Mouse (Mus musculus) cerebellum, adult 11 months (tissue): ENCODE results near the gene Cdsn.
"Not testable (repeated sequence)": the region's sequence is repeated elsewhere in the genome, so short reads cannot be mapped to it uniquely, and the experiment has no call there.

Experiments
- DNase-seq: peaks from one replicate; pipeline ENCODE4 v3.0.0; 2022

Cdsn gene

DNA sequence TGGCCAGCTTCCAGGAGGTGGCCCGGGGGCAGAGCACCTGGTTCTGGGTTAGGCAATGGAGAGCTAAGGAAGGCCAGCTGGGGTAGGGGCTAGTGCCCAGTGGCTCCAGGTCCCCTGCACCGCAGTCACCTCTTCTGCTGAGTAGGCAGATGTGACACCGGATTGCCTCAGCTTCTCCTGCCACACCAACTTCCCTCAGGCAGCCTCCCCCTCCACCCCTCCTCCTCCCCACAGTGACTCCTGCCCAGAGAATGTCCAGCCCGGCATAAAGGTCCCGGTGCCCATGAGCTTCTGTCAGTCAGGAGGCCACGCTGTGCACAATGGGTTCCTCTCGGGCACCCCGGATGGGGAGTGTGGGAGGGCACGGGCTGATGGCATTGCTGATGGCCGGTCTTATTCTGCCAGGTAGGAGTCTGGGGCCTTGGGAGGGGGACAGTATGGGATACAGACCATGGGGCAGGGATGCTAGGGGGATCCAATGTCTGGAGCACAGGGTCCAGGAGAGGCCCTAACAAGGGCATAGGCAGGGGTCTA lies at the start of gene Cdsn:
TSS of gene Cdsn (plus strand) at position 248 of the 534 bp plus-strand sequence.
- DNase-seq, result no peak

DNA sequence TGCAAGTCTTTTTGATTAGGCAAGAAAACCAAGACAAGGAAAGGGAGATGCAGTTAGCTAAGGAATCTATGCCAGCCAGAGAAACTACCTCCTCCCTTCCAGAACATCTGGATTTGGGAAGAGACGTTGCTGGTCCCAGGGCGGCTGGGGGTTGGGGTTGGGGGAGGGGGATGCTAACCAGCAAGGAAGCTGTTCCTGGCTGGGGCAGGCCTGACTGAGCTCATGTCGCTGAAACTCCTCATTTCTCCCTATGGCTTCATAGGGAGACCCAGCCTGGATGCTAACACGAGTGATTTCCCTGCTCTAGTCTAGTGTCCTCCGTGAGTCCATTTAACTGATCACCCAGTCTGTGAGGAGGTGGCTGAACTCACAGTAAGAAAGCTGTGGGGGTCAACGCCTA lies 49.7 kb upstream of the Cdsn start:
- no peak for DNase-seq

DNA sequence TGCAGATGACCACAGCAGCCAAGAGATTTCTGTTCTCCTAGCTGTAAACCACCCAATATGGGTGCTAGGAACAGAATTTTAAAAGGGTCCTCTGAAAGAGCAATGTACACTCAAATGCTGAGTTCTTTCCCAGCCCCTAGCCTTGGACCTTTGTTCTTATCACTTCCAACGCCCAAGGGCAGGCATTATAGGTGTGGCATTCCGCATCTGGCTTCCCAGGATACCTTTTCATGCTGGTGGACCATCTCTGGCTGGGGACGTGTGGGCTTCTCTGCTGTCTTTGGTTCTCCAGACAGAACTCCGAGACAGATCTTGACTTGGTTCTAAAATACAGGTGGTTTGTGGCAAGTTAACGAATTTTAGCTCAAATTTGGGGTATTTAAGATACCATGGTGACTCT lies 49.2 kb upstream of the Cdsn start:
- DNase-seq, result no peak

DNA sequence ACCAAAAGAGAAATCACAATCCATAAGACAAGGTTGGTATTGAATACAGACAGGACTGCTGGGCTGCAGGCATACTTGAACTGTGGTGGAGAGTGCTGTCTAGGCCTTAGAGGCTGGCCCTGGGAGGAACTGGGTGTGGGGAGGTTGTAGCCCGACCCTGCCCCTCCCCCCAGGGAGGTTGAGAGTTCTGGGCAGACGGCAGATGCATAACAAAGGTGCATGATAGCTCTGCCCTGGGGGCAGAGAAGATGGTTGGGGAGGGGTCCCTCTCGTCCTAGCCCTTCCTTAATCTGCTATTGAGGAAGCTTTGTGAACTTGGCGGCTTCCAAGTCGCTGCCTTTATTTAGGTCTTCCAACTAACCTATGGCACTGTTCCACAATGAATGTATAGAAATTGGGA lies 48.1 kb upstream of the Cdsn start:
- DNase-seq, result no peak

DNA sequence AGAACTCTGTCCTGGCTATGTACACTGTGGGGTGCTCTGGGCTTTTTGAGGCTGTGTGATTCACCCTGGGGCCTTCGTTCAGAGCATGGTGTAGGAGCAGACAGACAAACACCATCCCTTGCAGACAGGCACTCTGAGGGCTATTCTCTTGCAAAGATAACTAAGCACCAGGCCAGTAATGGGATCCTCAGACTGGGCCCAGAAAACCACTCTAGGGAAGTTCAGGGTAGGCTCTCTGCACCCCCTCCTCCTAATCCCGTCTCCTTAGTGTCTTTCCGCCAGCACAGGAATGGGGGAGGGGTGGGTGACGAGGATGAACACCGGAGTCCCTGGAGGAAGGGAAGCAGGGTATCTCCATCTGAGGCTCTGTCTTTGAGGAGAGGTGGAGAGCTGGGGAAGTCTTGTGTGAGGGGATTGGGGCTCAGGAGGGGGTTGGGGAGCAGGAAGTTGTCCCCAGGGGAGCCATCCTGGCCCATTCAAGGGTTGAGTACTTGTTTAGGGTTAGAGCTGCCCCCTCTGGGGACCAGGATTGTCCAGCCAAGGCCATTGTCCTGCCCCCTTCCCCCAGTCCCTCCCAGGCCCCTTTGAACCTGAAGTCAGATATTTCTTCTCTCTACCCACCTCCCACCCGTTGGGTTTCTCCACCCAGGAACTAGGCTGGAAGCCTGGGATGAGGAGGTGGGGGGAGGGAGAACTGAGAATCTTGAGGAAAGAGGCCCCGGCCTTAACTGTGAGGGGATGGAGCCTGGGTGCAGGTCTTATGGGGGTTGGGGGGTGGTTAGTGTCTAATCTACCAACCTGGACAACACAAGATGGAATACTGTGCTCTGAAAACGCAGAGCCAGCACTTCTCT lies 47.1 kb upstream of the Cdsn start:
- DNase-seq, result no peak

DNA sequence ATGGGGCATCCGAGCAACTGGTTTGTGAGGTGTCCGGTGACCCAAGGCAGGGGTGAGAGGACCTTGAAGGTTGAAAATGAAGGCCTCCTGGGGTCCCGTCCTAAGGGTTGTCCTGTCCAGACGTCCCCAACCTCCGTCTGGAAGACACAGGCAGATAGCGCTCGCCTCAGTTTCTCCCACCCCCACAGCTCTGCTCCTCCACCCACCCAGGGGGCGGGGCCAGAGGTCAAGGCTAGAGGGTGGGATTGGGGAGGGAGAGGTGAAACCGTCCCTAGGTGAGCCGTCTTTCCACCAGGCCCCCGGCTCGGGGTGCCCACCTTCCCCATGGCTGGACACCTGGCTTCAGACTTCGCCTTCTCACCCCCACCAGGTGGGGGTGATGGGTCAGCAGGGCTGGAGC lies 46.2 kb upstream of the Cdsn start, which contains the start of gene Pou5f1:
TSS of gene Pou5f1 (plus strand) at position 243 of the 400 bp plus-strand sequence.
- no peak for DNase-seq

DNA sequence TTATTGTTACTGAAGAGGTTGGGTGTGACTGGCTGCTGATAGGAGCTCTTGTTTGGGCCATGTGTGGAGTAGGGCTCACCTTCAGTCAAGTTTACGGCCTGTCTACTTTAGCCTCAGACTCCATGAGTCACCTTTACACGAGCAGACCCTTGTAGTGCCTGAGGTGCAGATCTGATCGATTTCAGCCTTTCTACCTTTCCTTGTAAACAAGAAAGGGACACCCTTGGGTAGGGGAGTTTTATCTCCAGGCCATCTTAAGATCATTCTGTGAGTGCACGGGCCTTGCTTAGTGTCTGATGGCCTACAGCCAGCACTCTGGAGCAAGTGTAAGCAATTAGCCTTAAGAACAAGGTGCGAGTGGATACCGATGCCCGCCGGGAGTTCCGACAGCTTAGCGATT lies 45.0 kb upstream of the Cdsn start:
- no peak for DNase-seq

DNA sequence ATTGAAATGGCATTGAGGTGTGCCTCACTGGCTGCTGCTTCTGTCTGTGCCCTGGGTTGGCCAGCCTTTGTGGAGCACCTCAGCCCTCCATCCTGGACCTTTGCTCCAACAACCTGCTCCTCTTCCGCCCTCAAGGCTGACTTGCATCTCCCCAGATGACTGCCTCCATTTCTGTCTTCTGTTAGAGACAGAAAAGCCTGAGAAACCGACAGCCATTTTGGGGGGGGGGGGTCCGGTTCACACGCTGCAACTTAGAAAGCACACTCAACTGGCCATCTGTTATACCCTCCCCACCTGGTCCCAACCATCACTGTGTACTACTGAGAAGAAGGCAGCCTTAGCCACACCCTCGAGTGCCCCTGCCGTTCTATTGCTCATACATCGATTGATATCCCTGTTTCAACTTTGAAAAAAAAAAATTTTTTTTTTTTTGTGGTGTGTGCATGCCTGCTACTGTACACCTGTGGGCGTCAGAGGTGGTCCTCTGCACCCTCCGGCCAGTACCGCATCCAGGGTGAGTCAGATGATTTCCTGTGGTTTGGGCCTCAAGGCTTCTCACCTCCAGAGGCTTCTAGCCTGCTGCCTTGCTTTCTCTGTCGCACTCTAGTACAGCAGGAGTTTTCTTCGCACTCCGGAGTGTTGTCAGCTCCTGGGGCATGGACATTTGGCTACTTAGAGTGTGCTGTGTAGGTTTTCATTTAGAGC lies 44.2 kb upstream of the Cdsn start:
- DNase-seq, result no peak

DNA sequence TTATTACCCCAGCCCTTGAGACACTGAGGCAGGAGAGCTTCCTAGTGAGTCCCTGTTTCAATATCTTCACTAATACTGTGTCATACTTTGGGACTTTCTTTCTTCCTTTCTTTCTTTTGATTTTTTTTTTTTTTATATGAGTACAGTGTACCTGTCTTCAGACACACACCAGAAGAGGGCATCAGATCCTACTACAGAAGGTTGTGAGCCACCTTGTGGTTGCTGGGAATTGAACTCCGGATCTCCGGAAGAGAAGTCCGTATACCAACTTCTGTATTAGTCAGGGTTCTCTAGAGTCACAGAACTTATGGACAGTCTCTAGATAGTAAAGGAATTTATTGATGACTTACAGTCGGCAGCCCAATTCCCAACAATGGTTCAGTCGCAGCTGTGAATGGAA lies 43.6 kb upstream of the Cdsn start:
- not testable (repeated sequence) for DNase-seq

DNA sequence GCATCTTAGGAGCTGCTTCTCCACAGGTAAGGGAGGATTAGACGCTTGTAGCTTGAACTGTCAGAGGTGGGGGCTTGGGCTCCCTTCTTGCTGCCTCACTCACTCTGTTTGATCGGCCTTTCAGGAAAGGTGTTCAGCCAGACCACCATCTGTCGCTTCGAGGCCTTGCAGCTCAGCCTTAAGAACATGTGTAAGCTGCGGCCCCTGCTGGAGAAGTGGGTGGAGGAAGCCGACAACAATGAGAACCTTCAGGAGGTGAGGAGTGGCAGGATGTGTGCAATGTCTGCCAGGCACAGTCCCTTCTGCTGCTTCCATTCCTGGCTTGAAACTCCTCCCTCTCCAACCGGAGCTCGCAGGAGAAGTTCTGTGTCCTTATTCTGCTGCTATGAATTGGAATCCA lies 42.6 kb upstream of the Cdsn start:
- DNase-seq, result no peak

DNA sequence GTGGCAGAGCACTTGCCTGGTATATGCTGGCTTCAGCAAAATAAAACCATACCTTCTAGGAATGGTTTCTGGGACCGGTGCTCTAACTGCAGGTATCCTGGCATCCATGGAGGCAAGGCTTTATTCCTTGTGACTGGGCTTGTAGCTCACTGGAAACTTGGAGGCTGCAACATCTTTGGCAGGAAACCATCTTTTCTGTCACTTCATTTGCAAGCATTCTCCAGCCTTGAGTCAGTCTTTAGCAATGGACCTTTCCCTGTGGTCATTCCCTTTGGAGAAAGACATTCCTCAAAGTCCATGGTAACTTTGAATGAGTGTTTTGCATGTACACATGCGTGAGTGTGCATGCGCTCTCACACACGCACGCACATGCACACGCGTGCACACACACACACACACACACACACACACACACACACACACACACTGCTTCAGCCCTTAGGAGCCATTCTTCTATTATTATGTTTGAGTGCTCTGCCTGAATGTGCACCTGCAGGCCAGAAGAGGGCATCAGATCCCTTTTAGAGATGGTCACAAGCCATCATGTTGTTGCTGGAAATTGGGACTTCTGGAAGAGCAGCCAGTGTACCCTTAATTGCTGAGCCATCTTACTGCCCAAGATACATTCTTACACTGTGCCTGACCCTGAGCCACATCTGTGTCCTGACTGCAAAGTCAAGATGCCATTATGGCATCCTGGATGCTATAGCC lies 38.9 kb upstream of the Cdsn start:
- no peak for DNase-seq

DNA sequence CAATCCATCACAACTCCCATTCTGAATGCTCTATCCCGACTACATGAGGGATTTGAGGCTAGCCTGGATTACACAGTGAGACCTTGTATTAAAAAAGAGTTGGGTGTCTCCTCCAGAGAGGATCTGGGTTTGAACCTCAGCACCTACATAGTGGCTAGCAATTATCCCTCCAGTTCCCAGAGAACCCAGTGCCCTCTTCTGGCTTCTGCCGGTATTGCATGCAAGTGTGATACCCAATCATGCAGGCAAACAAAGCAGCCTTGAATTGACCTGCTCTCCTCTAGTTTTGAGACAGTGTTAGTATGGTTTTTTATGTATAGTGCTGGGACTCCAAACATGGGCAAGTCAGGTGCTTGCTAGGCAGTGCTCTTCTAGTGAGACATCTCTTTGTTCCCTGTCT lies 38.0 kb upstream of the Cdsn start:
- peak; percentile 34 for DNase-seq

DNA sequence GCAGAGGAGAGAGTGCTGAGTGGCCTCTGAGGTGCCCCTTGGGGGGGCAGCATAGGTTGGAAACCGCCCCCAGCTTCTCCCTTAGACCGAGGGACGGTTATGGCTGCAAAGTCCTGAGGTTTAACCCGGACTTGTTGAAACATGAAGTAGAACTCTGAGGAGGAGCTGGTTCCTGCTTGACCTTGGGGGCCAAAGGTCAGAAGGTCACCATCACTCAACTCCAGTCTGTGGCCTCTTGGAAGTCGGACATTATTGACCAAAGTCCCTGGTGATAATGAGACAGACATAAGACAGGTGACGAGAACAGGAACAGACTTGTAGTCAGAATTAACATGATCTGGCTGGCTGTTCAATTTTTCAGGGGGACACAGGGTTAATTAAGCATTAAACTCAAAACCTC lies 37.2 kb upstream of the Cdsn start:
- no peak for DNase-seq

DNA sequence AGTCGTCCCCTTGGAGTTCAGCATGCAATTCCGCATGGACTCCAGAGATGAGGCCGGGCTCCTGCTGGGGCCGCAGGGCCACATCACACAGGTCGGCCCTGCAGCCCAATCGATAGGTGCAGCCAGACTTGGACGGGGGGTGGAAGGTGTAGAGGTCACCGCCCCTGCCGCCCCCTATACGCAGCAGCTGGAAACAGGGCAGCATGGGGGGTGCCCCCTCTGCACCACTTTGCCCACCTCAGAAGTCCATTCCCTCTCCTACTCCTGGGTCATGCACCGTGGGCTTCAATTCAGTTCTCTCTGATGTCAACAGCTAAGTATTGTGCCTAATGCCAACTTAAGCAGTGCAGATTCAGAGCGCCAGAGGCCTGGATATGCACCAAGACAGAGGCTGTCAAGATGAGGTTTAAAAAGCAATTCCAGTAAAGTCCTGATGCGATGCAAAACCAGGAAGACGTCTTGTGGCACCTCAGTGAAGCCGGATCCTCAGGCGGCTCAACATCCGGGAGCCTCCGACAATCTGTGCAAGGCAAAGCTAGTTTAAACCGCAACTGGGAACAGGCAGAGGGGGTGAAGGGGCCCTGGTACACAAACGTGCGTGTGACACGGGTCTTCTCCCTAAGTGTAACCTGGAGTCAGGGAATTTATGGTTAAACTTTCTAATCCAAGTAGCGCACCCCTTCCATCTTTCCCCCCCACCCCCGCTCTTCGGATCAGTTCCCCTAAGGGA lies 35.9 kb upstream of the Cdsn start:
- peak; percentile 15 for DNase-seq

DNA sequence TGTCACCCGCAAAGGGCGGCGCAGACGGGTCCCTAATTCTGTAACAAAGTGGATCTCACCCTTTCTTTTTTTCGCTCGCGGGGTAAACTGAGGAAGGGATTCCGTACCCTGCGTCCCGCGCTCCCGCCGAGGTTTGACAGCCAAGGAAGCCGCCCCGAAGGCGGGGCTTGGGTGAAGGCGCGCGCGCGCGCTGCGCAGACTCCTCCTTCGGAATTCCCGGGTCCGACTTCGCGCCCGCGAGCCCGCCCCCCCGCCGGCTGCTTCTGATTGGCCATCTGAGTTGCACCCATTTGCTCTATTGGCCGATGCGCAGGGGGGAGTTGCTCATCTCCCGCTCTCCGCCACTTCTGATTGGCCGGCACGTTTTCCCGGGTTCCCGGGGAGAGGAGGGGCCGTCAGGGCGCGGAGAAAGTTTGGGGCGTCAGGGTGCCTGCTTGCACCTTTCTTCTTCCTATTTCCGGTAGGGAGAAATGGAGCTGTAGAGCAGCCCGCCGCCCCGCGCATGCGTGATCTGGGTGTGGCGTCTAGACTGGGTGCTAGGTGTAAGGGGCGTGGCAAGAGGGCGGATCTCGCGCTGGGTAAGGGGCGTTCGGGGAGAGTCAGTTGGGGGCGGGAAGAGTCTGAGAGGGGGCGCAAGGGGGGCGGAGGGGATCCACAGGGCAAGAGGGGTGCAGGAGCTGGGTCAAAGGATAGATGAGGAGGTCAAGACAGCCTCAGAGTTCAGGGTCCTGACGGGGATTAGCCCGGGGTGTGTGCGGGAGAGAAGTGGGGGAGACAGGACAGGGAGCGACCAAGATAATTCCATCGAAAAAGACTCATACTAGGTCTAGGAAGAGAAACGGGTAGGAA lies 35.1 kb upstream of the Cdsn start, which contains the start of the genes Tcf19 and Cchcr1:
TSS of gene Tcf19 (minus strand) at position 173 of the 849 bp plus-strand sequence.
TSS of gene Cchcr1 (plus strand) at position 449 of the 849 bp plus-strand sequence.
- DNase-seq, result peak; percentile 90

DNA sequence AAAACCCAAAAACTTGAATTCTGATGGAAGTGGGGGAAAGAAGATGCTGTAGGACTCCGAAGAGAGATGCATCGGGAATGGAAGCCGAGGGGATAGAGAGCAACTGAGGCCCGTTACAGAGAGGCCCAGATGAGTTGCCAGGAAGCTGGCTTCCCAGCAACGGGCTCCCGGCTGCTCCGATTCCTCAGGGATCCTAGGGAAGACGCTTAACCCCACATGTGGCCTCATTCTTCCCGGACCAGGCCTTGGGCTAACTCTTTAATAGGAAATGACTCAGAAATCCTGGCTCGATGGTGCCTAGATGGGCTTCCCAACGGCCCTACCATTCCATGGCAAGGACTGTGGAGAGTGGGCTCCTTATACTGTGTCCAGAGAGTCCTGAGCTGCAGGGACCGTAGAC lies 34.4 kb upstream of the Cdsn start:
- no peak for DNase-seq

DNA sequence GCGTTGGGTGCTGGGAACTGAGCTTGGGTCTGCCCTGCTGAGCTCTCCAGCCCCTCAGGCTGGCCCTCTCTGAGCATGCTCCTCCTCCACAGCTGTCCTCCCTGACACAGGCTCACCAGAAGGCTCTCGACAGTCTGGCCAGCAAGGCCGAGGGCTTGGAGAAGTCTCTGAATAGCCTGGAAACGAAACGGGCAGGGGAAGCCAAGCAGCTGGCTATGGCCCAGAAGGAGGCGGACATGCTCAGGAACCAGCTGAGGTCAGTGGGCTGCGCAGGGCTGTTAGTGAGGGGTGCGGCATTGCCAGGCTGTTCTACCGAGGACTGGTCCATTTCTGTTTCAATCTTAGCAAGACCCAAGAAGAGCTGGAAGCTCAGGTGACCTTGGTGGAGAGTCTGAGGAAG lies 27.6 kb upstream of the Cdsn start:
- DNase-seq, result no peak

DNA sequence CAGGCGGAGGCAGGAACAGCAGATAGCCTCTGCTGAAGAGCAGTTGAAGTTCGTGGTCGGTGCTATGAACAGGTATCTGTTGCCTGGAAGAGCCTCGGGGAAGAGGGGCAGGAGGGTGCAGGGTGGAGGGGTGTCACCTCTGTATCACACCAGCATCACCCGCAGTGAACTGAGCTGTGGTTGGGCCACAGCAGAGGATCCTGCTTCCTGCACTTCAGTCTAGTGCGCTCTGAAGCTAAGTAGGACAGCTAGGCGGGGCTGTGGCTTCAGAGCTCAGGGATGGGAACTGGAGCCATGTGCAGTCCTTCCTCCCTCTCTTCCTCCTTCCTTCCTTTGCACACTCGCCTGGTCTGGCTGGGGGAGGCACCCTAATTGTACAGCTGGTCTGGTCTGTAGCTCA lies 25.3 kb upstream of the Cdsn start:
- DNase-seq, result no peak

DNA sequence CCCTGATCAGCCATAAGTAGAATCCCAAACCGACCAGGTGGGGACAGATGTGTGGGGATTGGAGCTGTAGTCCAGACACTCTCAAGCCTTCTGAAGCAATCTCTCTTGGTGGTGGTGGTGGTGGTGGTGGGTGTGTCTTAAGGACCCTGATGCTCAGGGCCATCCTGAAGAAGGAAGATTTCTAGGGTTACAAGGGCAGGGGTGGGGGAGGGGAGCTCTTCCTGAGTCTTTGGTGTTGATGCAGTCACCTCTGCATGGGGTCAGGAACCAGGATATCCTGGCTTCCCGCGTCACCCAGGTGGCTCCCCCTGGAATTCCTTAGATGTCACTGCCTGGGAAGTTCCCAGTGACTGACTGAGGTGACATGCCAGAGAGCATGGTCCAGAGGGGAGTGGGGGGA lies 19.6 kb upstream of the Cdsn start:
- no peak for DNase-seq

DNA sequence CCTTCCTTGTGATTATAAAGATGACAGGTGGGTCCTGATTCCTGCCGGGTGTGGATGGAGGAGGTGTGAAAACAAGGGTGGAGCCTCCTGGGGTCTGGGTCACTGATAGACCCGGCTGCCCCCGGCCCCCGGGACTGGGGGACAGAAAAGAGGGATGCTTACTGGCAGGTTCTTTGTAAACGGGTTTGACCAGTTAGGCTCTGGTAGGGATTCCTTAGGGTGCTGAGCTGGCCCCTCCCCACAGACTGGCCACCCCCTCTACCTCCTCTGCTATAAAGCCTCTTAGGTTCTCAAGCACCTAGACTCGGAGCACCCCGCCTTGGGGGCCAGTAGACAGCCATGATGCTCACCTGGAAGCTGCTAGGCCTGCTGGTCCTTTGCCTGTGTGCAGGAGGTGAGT lies 19.0 kb upstream of the Cdsn start, which contains the start of gene Psors1c2:
TSS of gene Psors1c2 (plus strand) at position 301 of the 400 bp plus-strand sequence.
- no peak for DNase-seq

DNA sequence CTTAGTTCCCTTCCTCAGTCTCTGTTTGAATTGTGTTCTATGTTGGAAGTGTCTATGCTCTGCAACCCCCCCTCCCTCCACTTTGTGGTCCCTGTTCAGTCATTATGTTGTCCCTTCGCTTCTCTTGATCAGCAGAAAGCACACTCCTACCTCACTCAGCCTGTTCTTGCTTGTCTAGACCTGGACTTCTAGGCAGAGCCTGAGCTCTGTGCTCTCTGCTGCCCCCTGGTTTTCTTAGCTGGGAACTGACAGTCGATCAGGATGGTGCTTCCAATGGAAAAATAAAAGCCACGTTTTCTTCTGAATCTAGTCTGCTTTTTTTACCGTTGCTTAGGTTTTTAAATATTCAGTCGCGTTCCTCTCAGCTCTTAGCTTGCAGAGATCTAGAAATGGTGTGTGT lies 17.6 kb upstream of the Cdsn start:
- peak; percentile 73 for DNase-seq
